Mouse (Mus musculus): ENCODE measurements around the gene Gm10065. TPM values are rescaled to one million over a fixed set of nuclear protein-coding genes. Genes with fewer than 3 reads are reported as not detected.
"Not testable (repeated sequence)": the region's sequence is repeated elsewhere in the genome, so short reads cannot be mapped to it uniquely, and the experiment has no call there.

Gene Gm10065
- polyA plus RNA-seq (2015; fragmentation: Nextera tagmentation; extraction: Ambion mirVana), result not detected in 2 replicates

- not testable (repeated sequence) for H3K36me3 ChIP-seq (ENCODE audit: control insufficient read depth, insufficient read depth, low read length); H3K27me3 ChIP-seq (ENCODE audit: control insufficient read depth, insufficient read depth, low read length); H3K4me1 ChIP-seq (ENCODE audit: control insufficient read depth, insufficient read depth, low read length); H3K9me3 ChIP-seq (replicated peaks; ENCODE audit: control insufficient read depth, low read length)
- WGBS, result 2% methylated on average over 30 of the region's 31 CpGs
- peak; percentile 83 for ATAC-seq (ENCODE audit: insufficient read depth, low FRiP score)
- Histone ChIP-seq H3K4me3 (replicated peaks; ENCODE audit: low read length) (peak within 1 kb of the TSS; percentile 71), H3K27ac (ENCODE audit: low read length) (peak within 1 kb of the TSS; percentile 83), H3K4me2 (ENCODE audit: low read depth, low read length) (peak within 1 kb of the TSS; percentile 68), H3K9ac (ENCODE audit: low read length) (peak within 1 kb of the TSS; percentile 78)
These were observed at the start of gene Gm10065, which contains the start of gene Zkscan4 for GRCm38 (mm10) chr13:21478759-21479670. Gene Gm10065 (minus strand): TSS chr13:21479441. Gene Zkscan4 (plus strand): TSS chr13:21478907.

DNA sequence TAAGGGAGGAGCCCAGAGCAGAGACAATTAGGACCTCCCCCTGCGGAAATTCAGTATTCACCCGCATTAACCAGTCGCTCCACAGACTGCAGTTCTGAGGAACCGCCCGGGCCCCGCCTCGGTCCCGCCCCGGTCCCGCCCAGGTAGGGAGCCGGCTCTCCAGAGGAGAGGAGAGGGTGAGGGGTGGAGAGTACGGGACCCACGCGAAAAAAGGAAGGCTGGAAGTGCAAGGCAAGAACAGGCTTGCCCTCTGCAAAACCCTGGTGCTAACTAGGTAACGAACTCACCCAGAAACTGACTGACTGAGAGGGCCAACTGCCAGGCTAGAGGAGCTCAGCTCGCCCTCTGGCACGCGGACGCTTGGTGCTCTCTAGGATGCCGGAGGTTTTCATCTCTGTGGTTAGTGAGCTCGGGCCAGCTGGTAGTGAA is 27.0 kb upstream of the Gm10065 start:
- Histone ChIP-seq H3K4me1 (ENCODE audit: control insufficient read depth, insufficient read depth, low read length) (0 out of 2 replicates have a peak, but pooled peaks cover 6% of the 10 kb centered on the region), H3K27me3 (ENCODE audit: control insufficient read depth, insufficient read depth, low read length) (no peaks in the 10 kb centered on the region), H3K9ac (ENCODE audit: low read length) (peak overlapping the region; percentile 81), H3K27ac (ENCODE audit: low read length) (peak overlapping the region; percentile 86), H3K9me3 (replicated peaks; ENCODE audit: control insufficient read depth, low read length) (no peaks in the 10 kb centered on the region), H3K4me2 (ENCODE audit: low read depth, low read length) (peak overlapping the region; percentile 72), H3K36me3 (ENCODE audit: control insufficient read depth, insufficient read depth, low read length) (no peaks in the 10 kb centered on the region), H3K4me3 (replicated peaks; ENCODE audit: low read length) (peak overlapping the region; percentile 70)
- ATAC-seq (ENCODE audit: insufficient read depth, low FRiP score), result peak; percentile 100
- under 1% methylated on average over 21 of the region's 21 CpGs for WGBS

DNA sequence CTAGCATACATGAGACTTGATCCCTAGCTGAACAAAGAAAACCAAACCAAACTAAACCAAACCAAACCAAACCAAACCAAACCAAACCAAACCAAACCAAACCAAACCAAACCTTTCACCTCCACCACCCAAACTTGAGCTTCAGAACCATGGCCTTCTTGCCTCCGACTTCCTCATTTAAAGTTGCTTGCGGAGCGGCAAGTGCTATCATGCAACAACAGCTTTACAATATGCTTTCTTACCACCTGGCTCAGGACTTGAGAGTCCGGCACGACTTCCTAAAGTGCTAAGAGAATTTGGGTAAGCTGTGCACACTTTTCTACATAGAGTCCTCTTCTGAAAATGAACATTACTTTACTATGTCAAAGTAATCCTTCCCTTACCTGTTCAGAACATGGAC is 23.1 kb upstream of the Gm10065 start:
- no peak for ATAC-seq (ENCODE audit: insufficient read depth, low FRiP score)
- H3K36me3 ChIP-seq (ENCODE audit: control insufficient read depth, insufficient read depth, low read length), result no peaks in the 10 kb centered on the region
- no peak overlapping the region for H3K4me3 ChIP-seq (replicated peaks; ENCODE audit: low read length)
- no peak overlapping the region for H3K27ac ChIP-seq (ENCODE audit: low read length)
- no peak overlapping the region for H3K4me2 ChIP-seq (ENCODE audit: low read depth, low read length)
- H3K9ac ChIP-seq (ENCODE audit: low read length), result no peak overlapping the region
- 0 out of 2 replicates have a peak, but pooled peaks cover 4% of the 10 kb centered on the region for H3K4me1 ChIP-seq (ENCODE audit: control insufficient read depth, insufficient read depth, low read length)
- WGBS, result 86% methylated on average over 5 of the region's 5 CpGs
- no peaks in the 10 kb centered on the region for H3K9me3 ChIP-seq (replicated peaks; ENCODE audit: control insufficient read depth, low read length)
- no peaks in the 10 kb centered on the region for H3K27me3 ChIP-seq (ENCODE audit: control insufficient read depth, insufficient read depth, low read length)

- not testable (repeated sequence) for H3K9ac ChIP-seq (ENCODE audit: low read length); ATAC-seq (ENCODE audit: insufficient read depth, low FRiP score); H3K9me3 ChIP-seq (replicated peaks; ENCODE audit: control insufficient read depth, low read length); H3K4me3 ChIP-seq (replicated peaks; ENCODE audit: low read length); H3K4me1 ChIP-seq (ENCODE audit: control insufficient read depth, insufficient read depth, low read length); H3K4me2 ChIP-seq (ENCODE audit: low read depth, low read length); H3K27ac ChIP-seq (ENCODE audit: low read length); H3K27me3 ChIP-seq (ENCODE audit: control insufficient read depth, insufficient read depth, low read length); H3K36me3 ChIP-seq (ENCODE audit: control insufficient read depth, insufficient read depth, low read length)
- 90% methylated on average over 17 of the region's 17 CpGs for WGBS
These were observed 21.9 kb upstream of the Gm10065 start, which contains the start of gene Gm11273 for GRCm38 (mm10) chr13:21501182-21501581. Gene Gm11273 (minus strand): TSS chr13:21501418.

GRCm38 (mm10) chr13:21495080-21495479 is 15.8 kb upstream of the Gm10065 start, which contains the start of gene AK157302:
Gene AK157302 (plus strand): TSS chr13:21495223.
- no peaks in the 10 kb centered on the region for H3K27me3 ChIP-seq (ENCODE audit: control insufficient read depth, insufficient read depth, low read length)
- 93% methylated on average over 21 of the region's 21 CpGs for WGBS
- H3K27ac ChIP-seq (ENCODE audit: low read length), result no peak within 1 kb of the TSS
- ATAC-seq (ENCODE audit: insufficient read depth, low FRiP score), result no peak
- H3K4me2 ChIP-seq (ENCODE audit: low read depth, low read length), result no peak within 1 kb of the TSS
- no peak within 1 kb of the TSS for H3K4me3 ChIP-seq (replicated peaks; ENCODE audit: low read length)
- no peaks in the 10 kb centered on the region for H3K9me3 ChIP-seq (replicated peaks; ENCODE audit: control insufficient read depth, low read length)
- no peak within 1 kb of the TSS for H3K9ac ChIP-seq (ENCODE audit: low read length)
- H3K4me1 ChIP-seq (ENCODE audit: control insufficient read depth, insufficient read depth, low read length), result no peaks in the 10 kb centered on the region
- H3K36me3 ChIP-seq (ENCODE audit: control insufficient read depth, insufficient read depth, low read length), result no peaks in the 10 kb centered on the region

GRCm38 (mm10) chr13:21492847-21493246 is 13.6 kb upstream of the Gm10065 start:
- no peak for ATAC-seq (ENCODE audit: insufficient read depth, low FRiP score)
- H3K27me3 ChIP-seq (ENCODE audit: control insufficient read depth, insufficient read depth, low read length), result no peaks in the 10 kb centered on the region
- no peak overlapping the region for H3K4me3 ChIP-seq (replicated peaks; ENCODE audit: low read length)
- 89% methylated on average over 5 of the region's 5 CpGs for WGBS
- no peaks in the 10 kb centered on the region for H3K36me3 ChIP-seq (ENCODE audit: control insufficient read depth, insufficient read depth, low read length)
- H3K27ac ChIP-seq (ENCODE audit: low read length), result no peak overlapping the region
- no peak overlapping the region for H3K4me2 ChIP-seq (ENCODE audit: low read depth, low read length)
- no peaks in the 10 kb centered on the region for H3K9me3 ChIP-seq (replicated peaks; ENCODE audit: control insufficient read depth, low read length)
- no peaks in the 10 kb centered on the region for H3K4me1 ChIP-seq (ENCODE audit: control insufficient read depth, insufficient read depth, low read length)
- no peak overlapping the region for H3K9ac ChIP-seq (ENCODE audit: low read length)

DNA sequence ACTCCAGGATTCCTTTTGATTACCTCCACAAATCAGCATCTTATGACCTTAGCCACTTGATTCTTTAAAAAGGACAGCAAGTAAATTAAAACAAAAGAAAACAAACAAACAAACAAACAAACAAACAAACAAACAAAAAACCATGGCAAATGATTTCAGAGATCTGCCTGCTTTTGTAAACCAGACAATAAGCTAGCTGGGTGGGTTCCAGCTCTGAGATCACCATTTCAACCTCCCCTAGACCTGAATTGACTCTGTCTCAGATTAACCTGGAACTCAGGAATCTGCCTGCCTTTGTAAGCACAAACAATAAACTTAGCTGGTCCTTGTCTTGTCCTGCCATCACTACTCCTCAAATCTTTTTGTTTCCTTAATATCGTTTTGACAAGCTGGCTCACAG is 7.6 kb upstream of the Gm10065 start:
- H3K4me3 ChIP-seq (replicated peaks; ENCODE audit: low read length), result no peak overlapping the region
- no peak overlapping the region for H3K4me2 ChIP-seq (ENCODE audit: low read depth, low read length)
- no peak overlapping the region for H3K27ac ChIP-seq (ENCODE audit: low read length)
- H3K4me1 ChIP-seq (ENCODE audit: control insufficient read depth, insufficient read depth, low read length), result no peaks in the 10 kb centered on the region
- H3K9ac ChIP-seq (ENCODE audit: low read length), result no peak overlapping the region
- H3K27me3 ChIP-seq (ENCODE audit: control insufficient read depth, insufficient read depth, low read length), result no peaks in the 10 kb centered on the region
- ATAC-seq (ENCODE audit: insufficient read depth, low FRiP score), result no peak
- 89% methylated on average over 1 of the region's 1 CpGs for WGBS
- no peaks in the 10 kb centered on the region for H3K36me3 ChIP-seq (ENCODE audit: control insufficient read depth, insufficient read depth, low read length)
- 0 out of 2 replicates have a peak, but pooled peaks cover 4% of the 10 kb centered on the region for H3K9me3 ChIP-seq (replicated peaks; ENCODE audit: control insufficient read depth, low read length)

- WGBS, result 43% methylated on average over 4 of the region's 4 CpGs
- ATAC-seq (ENCODE audit: insufficient read depth, low FRiP score), result no peak
- H3K9me3 ChIP-seq (replicated peaks; ENCODE audit: control insufficient read depth, low read length), result no peaks in the 10 kb centered on the region
- H3K27ac ChIP-seq (ENCODE audit: low read length), result no peak overlapping the region
- peaks cover 2% of the 10 kb centered on the region; the same call in 1 of the 2 replicates for H3K27me3 ChIP-seq (ENCODE audit: control insufficient read depth, insufficient read depth, low read length)
- H3K4me1 ChIP-seq (ENCODE audit: control insufficient read depth, insufficient read depth, low read length), result no peaks in the 10 kb centered on the region
- no peak overlapping the region for H3K4me3 ChIP-seq (replicated peaks; ENCODE audit: low read length)
- no peaks in the 10 kb centered on the region for H3K36me3 ChIP-seq (ENCODE audit: control insufficient read depth, insufficient read depth, low read length)
- no peak overlapping the region for H3K9ac ChIP-seq (ENCODE audit: low read length)
- no peak overlapping the region for H3K4me2 ChIP-seq (ENCODE audit: low read depth, low read length)
These were observed 6.8 kb downstream of the Gm10065 start for GRCm38 (mm10) chr13:21472427-21472826.

- Histone ChIP-seq H3K36me3 (ENCODE audit: control insufficient read depth, insufficient read depth, low read length) (no peaks in the 10 kb centered on the region), H3K4me2 (ENCODE audit: low read depth, low read length) (peak overlapping the region; percentile 97), H3K4me3 (replicated peaks; ENCODE audit: low read length) (no peak overlapping the region), H3K9ac (ENCODE audit: low read length) (no peak overlapping the region), H3K9me3 (replicated peaks; ENCODE audit: control insufficient read depth, low read length) (no peaks in the 10 kb centered on the region), H3K4me1 (ENCODE audit: control insufficient read depth, insufficient read depth, low read length) (no peaks in the 10 kb centered on the region), H3K27ac (ENCODE audit: low read length) (no peak overlapping the region), H3K27me3 (ENCODE audit: control insufficient read depth, insufficient read depth, low read length) (peaks cover 2% of the 10 kb centered on the region; the same call in 1 of the 2 replicates)
- no peak for ATAC-seq (ENCODE audit: insufficient read depth, low FRiP score)
- WGBS, result 29% methylated on average over 9 of the region's 9 CpGs
These were observed 10.1 kb downstream of the Gm10065 start for GRCm38 (mm10) chr13:21469097-21469496.

Data from stomach, embryonic 16.5 days (tissue).